Mouse (Mus musculus) cerebellum, adult 2 months (tissue): ENCODE results near the gene Iqsec1.

Source experiments
- CTCF ChIP-seq: fragments of 200-500 bp; IDR thresholded peaks from 2 replicates; pipeline ENCODE4 v1.5.1; 2011; ENCODE audit warnings: low read depth, mild to moderate bottlenecking, control low read depth, low read length, moderate library complexity, borderline replicate concordance; ENCODE audit not compliant: insufficient read depth
- POLR2A ChIP-seq: fragments of 200-500 bp; IDR thresholded peaks from 2 replicates; pipeline ENCODE4 v1.6.1; 2011; ENCODE audit warnings: low read length, control low read depth, borderline replicate concordance; ENCODE audit not compliant: insufficient read depth

DNA sequence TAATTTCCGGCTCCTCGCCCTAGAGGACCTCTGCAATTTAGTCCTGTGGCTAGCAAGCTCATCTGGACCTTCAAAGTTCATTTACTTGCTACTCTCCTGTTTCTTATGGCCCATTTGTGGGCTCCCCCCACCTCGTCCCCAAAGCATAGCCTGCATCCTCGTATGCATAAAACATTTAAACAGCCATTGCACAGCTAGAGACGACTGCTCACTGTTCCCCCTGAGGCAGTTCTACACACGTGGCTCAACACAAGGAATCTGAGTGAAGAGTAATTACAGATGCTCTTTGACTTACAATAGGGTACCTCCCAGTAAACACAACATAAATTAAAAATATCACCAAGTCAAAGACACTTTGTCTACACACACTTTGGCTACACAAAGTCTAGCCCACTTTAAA lies 88.2 kb downstream of the Iqsec1 start:
- TF ChIP-seq POLR2A (no peak), CTCF (no peak)
